Mouse (Mus musculus): ENCODE data around the gene Slc37a3.

Gene Slc37a3

GRCm38 (mm10) chr6:39319061-39319761 is 58.3 kb downstream of the Slc37a3 start:
- peak; percentile 91 to 95 for DNase-seq (ENCODE audit: inconsistent age in 2 of 2, low spot score in 1 of 2)

DNA sequence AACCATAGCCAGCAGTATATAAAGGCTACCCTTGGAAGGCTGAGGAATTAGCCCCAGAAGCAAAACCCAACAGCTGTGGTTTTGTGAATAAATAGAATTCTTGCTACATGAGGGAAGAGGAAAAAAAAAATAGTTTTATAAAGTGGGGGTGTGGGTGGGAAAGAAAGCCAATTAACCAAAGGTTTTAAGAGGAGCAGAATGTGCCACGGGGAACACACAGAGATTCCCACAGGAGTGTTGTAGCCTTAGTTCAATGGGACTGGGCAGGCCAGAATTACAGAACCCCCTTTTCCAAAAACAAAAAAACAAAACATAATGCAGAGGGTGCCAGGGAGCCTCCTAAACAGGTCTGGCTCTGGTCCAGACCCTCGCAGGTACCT is 58.9 kb downstream of the Slc37a3 start:
- DNase-seq (ENCODE audit: inconsistent age in 2 of 2, low spot score in 1 of 2): peak in 1 of 2 experiments; percentile 61

- DNase-seq (ENCODE audit: inconsistent age in 2 of 2, low spot score in 1 of 2): peak in 1 of 2 experiments; percentile 53
Observed at GRCm38 (mm10) chr6:39317854-39318630, 59.4 kb downstream of the Slc37a3 start.

DNA sequence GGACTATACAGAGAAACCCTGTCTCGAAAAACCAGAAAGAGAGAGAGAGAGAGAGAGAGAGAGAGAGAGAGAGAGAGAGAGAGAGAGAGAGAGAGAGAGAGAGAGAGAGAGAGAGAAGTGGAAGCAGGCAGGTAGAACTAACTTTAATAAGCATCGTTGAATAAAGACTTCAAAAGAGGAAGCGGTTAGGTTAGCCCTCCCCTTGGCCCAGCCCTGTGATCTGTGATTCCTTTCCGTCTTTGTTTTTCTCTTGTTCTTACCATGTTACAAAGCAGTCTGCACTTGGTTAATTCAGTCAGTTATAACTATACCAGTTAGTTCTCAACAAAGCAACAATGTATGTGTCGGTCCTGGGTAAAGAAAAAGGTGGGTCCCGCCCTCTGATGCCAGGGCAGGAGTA is 61.4 kb downstream of the Slc37a3 start:
- no peak for DNase-seq (ENCODE audit: inconsistent age in 2 of 2, low spot score in 1 of 2)

GRCm38 (mm10) chr6:39314461-39314860 is 63.0 kb downstream of the Slc37a3 start:
- peak; percentile 82 to 88 for DNase-seq (ENCODE audit: inconsistent age in 2 of 2, low spot score in 1 of 2)

DNA sequence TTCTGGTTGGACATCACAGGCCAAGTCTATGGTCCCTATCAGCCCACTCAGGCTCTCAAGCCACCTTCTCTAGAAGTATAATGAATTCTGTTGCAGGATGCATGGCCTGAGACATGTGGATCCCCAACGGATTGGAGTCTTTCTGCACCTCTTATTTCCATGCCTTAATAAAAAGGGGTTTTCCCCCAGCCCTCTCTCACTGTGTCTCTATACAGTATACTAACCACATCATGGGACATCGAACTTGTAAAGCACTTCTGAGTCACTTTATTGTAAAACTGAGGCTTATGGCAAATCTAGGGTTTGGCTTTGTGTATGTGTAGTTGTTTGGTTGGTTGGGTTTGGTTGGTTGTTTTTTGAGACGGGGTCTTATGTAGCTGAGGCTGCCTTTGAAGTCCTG is 65.7 kb downstream of the Slc37a3 start:
- DNase-seq (ENCODE audit: inconsistent age in 2 of 2, low spot score in 1 of 2): no peak

- no peak for DNase-seq (ENCODE audit: inconsistent age in 2 of 2, low spot score in 1 of 2)
Observed at GRCm38 (mm10) chr6:39304371-39304874, 73.1 kb downstream of the Slc37a3 start.

GRCm38 (mm10) chr6:39301484-39301883 is 76.0 kb downstream of the Slc37a3 start:
- DNase-seq (ENCODE audit: inconsistent age in 2 of 2, low spot score in 1 of 2): peak in 1 of 2 experiments; percentile 58

DNA sequence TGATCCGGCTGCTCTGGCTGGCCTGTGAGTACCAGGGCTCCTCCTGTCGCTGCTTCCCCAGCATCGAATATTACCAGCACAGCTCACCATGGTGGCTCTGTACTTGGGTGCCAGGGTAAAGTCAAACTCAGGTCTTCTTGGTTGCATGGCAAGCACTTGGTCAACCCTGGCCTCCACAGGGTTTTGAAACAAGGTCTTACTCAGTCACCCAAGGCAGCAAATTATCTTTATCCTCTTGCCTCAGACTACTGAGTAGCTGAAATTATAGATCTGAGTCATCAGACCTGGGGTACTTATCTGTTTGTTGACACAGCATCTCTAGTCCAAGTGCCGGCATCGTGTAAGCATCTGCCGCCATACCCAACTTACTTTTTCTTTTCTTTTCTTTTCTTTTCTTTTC is 80.4 kb downstream of the Slc37a3 start:
- peak in 1 of 2 experiments; percentile 64 for DNase-seq (ENCODE audit: inconsistent age in 2 of 2, low spot score in 1 of 2)

- DNase-seq (ENCODE audit: inconsistent age in 2 of 2, low spot score in 1 of 2): no peak
Observed at GRCm38 (mm10) chr6:39296474-39296873, 81.0 kb downstream of the Slc37a3 start.

DNA sequence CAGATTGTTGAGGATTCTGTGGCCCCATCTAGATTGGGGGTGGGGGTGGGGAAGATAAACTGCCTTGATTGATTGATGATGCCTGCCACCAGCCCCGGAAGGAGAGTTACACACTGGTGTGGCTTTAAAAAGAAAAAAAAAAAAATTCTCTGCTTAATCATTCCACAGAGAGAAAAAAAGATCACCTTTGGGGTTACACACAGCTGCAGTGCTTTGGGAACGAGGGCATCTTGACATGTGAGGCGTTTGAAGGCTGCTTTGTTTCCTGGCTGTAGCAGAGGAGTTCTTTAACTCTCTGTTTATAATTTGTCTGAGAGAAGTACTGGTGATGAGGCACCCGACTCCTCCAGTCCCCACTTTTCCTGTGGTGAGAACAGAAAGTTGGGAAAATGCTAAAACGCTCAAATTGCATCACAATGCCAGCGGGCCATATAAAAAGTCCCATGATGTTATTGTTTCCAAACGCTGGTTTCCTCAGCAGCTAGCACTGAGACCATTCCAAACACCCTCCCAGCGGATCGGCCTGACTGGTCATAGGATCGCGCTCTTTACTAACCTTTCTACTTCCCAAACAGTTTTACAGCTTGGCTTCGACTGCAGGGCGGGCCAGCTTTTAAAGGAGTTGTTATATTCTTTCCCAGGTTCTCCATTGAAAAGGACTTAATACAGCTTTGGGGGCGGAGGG is 81.6 kb downstream of the Slc37a3 start:
- DNase-seq (ENCODE audit: inconsistent age in 2 of 2, low spot score in 1 of 2): no peak

DNA sequence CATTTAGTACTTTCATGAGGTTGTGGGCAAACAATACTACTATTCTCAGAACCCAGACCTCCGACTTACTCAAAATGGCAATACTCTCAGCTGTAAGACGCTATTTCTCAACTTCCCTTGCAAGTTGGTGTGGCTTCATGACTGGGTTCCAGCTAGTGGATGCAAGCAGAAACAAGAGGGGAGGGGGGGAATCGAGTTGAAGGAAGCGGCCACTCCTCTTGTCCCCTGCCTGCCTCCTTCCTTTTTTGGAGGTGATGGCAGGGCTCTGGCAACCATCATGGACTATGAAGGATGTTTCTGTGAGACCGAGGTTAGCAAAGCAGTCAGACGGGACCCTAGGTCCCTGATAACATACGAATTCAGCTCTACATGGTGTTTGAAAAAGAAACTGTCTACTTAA is 87.8 kb downstream of the Slc37a3 start:
- DNase-seq (ENCODE audit: inconsistent age in 2 of 2, low spot score in 1 of 2): no peak

GRCm38 (mm10) chr6:39287782-39288181 is 89.7 kb downstream of the Slc37a3 start:
- no peak for DNase-seq (ENCODE audit: inconsistent age in 2 of 2, low spot score in 1 of 2)

DNA sequence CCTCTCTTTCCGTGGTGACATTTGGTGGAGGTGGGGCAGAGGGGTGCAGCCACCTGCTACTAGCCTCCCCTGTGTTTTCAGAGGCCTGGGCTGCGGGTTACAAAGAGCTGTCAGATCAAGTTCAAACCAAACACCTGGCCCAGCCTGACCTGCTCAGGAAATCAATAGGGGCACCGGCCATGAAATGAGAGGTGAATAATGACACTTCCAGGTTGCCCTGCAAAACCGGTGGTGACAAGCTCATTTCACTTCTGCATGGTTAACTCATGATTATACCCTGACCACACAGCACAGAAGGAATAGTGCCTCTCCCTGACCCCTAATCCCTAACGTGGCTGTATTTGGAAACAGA is 90.8 kb downstream of the Slc37a3 start:
- no peak for DNase-seq (ENCODE audit: inconsistent age in 2 of 2, low spot score in 1 of 2)

DNA sequence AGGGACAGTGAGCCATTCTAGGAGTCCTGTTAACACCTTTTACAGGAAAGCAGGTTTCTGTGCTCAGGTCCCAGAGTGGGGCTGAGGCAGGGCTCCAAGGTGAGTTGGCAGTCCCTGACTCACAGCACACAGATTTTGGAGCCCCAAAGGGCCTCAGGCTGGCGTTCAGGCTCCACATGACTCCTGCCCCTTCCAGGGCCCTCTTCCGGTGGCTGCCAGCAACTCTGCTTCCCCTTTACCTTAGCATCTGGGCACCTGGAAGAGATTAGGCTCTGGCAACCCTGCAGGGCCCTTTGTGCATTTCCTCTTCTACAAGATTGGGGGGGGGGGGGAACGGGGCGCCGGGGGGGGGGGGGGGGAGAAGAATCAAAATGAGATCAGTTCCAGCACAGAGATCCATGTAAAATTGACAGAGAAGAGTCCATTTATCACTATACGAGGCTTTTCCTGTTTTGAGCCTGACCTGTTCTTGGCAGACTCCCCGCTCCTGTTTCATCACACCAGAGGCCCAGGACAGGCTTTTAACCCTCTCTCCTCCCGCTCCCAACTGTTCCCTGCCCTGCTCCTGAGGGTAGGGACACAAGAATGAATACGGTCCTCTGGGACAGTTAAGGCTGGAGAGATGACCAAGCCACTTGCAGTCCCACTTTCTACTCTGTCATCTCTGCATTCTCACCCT is 91.3 kb downstream of the Slc37a3 start:
- DNase-seq (ENCODE audit: inconsistent age in 2 of 2, low spot score in 1 of 2): peak; percentile 38 to 73

DNA sequence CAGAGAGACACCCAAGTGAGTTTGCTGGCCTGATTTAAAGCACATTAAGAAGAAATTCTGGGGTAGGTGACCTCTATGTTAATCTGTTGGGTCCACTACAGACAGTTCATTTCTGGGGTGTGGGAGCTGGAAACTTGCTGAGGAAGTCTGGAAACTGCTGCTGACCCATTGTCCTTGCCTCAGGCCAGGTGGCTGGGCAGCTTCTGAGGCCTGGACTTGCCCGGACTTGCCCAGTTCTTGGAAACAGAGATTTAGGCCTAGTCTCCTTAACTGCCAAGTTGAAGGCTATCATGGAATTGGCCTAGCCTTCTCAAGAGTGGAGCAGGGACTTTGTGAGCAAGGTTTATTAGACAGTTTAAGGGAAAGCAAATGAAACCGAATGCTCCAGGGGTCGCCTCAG is 92.6 kb downstream of the Slc37a3 start:
- no peak for DNase-seq (ENCODE audit: inconsistent age in 2 of 2, low spot score in 1 of 2)

Data from adrenal gland, adult (tissue).